Mouse (Mus musculus): Measurements from ENCODE around the gene H2-M3. TPM values are rescaled to one million over a fixed set of nuclear protein-coding genes. Genes with fewer than 3 reads are reported as not detected.

H2-M3 gene
- 97.7 TPM for polyA plus RNA-seq (2017; shearing (Covaris generic))

GRCm38 (mm10) chr17:37270058-37270701 lies at the start of gene H2-M3:
Gene H2-M3, plus strand, starts transcription at chr17:37270220.

GRCm38 (mm10) chr17:37237230-37237629 lies 32.8 kb upstream of the H2-M3 start, which contains the start of gene Olfr97:
Gene Olfr97, minus strand, starts transcription at chr17:37237330.

GRCm38 (mm10) chr17:37263626-37264025 lies 6.4 kb upstream of the H2-M3 start, which contains the start of gene Olfr98:
Gene Olfr98, minus strand, starts transcription at chr17:37263749.

GRCm38 (mm10) chr17:37283360-37283759 lies 13.3 kb downstream of the H2-M3 start, which contains the start of gene Olfr99:
Gene Olfr99, minus strand, starts transcription at chr17:37283460.

GRCm38 (mm10) chr17:37304213-37304612 lies 34.2 kb downstream of the H2-M3 start, which contains the start of gene Olfr101:
Gene Olfr101, minus strand, starts transcription at chr17:37304313.

GRCm38 (mm10) chr17:37316954-37317353 lies 46.9 kb downstream of the H2-M3 start, which contains the start of gene Olfr102:
Gene Olfr102, minus strand, starts transcription at chr17:37317054.

Other genes with a start within 250 kb of the H2-M3 start
- gene Mog, start 246.8 kb upstream of the H2-M3 start, polyA plus RNA-seq (2017; shearing (Covaris generic)): not detected
- gene Gabbr1, start 224.3 kb upstream of the H2-M3 start, polyA plus RNA-seq (2017; shearing (Covaris generic)): 12.6 TPM
- 0.17 TPM for gene Olfr90, start 181.7 kb upstream of the H2-M3 start, polyA plus RNA-seq (2017; shearing (Covaris generic))
- gene Olfr91, start 171.9 kb upstream of the H2-M3 start, polyA plus RNA-seq (2017; shearing (Covaris generic)): not detected
- not detected for gene Olfr92, start 150.1 kb upstream of the H2-M3 start, polyA plus RNA-seq (2017; shearing (Covaris generic))
- not detected for gene Olfr93, start 108.7 kb upstream of the H2-M3 start, polyA plus RNA-seq (2017; shearing (Covaris generic))
- not detected for gene Ubd, start 76.3 kb upstream of the H2-M3 start, polyA plus RNA-seq (2017; shearing (Covaris generic))
- gene Olfr94, start 69.2 kb upstream of the H2-M3 start, polyA plus RNA-seq (2017; shearing (Covaris generic)): not detected
- 0.07 TPM for gene Olfr95, start 57.1 kb upstream of the H2-M3 start, polyA plus RNA-seq (2017; shearing (Covaris generic))
- gene Olfr96, start 50.1 kb upstream of the H2-M3 start, polyA plus RNA-seq (2017; shearing (Covaris generic)): not detected
- gene Olfr97, start 32.9 kb upstream of the H2-M3 start, polyA plus RNA-seq (2017; shearing (Covaris generic)): not detected
- gene Olfr98, start 6.5 kb upstream of the H2-M3 start, polyA plus RNA-seq (2017; shearing (Covaris generic)): not detected
- gene Olfr99, start 13.2 kb downstream of the H2-M3 start, polyA plus RNA-seq (2017; shearing (Covaris generic)): 2.3 TPM
- gene Olfr101, start 34.1 kb downstream of the H2-M3 start, polyA plus RNA-seq (2017; shearing (Covaris generic)): not detected
- gene Olfr102, start 46.8 kb downstream of the H2-M3 start, polyA plus RNA-seq (2017; shearing (Covaris generic)): 0.40 TPM
- gene Olfr103, start 69.5 kb downstream of the H2-M3 start, polyA plus RNA-seq (2017; shearing (Covaris generic)): not detected
- not detected for gene Olfr104-ps, start 89.4 kb downstream of the H2-M3 start, polyA plus RNA-seq (2017; shearing (Covaris generic))
- not detected for gene Olfr105-ps, start 108.8 kb downstream of the H2-M3 start, polyA plus RNA-seq (2017; shearing (Covaris generic))
- not detected for gene Olfr106-ps, start 120.2 kb downstream of the H2-M3 start, polyA plus RNA-seq (2017; shearing (Covaris generic))
- not detected for gene Olfr107, start 129.0 kb downstream of the H2-M3 start, polyA plus RNA-seq (2017; shearing (Covaris generic))
- not detected for gene Olfr108, start 175.3 kb downstream of the H2-M3 start, polyA plus RNA-seq (2017; shearing (Covaris generic))
- not detected for gene Olfr109, start 188.7 kb downstream of the H2-M3 start, polyA plus RNA-seq (2017; shearing (Covaris generic))
- gene H2-M2, start 213.3 kb downstream of the H2-M3 start, polyA plus RNA-seq (2017; shearing (Covaris generic)): not detected
- gene Olfr110, start 222.2 kb downstream of the H2-M3 start, polyA plus RNA-seq (2017; shearing (Covaris generic)): not detected
- not detected for gene Olfr111, start 237.8 kb downstream of the H2-M3 start, polyA plus RNA-seq (2017; shearing (Covaris generic))